Mouse (Mus musculus) liver, embryonic 14.5 days (tissue): ENCODE results near the gene Hoxa2.

ENCODE experiments used
- CTCF ChIP-seq: IDR thresholded peaks from 2 replicates; pipeline ENCODE4 v1.5.1; 2016; ENCODE audit warnings: antibody characterized with exemption, low read depth, control low read depth
- EP300 ChIP-seq: IDR thresholded peaks from 2 replicates; pipeline ENCODE4 v1.6.1; 2016; ENCODE audit warnings: antibody characterized with exemption, low read depth

DNA sequence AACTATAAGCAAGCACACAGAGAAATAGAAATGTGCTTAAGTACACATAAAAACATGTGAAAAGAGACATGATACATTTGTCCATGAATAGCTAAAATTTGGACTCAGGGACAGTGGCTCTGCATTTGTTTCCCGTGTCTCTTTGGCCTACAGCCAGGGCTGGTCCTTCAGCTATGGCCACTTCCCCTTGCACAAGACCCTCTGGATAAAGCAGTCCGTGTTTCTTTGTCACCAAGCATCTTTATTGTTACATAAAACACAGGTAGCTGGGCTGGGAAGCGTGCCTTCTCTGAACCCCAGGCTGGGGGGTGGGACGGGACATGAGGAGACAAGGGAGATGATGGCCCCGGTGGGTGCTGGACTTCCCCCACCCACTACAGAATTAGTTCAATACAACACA is 49.6 kb upstream of the Hoxa2 start:
- TF ChIP-seq CTCF (no peak), EP300 (no peak)
